Mouse (Mus musculus) kidney, postnatal 14 days (tissue): ENCODE measurements around the gene Asb5.
"Not testable (repeated sequence)": the region's sequence is repeated elsewhere in the genome, so short reads cannot be mapped to it uniquely, and the experiment has no call there.

Experiments
- DNase-seq: peaks from one replicate; pipeline ENCODE4 v3.0.0; 2022; ENCODE audit warnings: mixed read lengths

Asb5 gene

DNA sequence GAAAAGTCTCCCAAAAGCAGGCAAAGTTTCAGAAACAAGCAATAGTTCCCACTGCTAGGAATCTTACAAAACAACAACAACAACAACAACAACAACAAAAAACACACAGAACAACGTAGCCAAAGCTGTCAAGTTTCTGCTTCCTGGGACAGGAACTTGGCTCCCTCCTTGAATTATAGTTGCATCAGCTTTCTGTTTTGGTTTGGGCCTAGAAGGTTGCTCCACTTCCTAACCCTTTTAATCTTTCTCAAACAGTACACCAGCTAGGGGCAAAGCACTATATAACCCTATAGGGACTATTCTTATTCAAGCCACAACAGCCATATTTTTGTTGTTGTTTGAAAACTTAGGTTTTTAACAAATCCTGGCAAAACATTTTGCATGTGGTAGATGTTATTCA, 12.0 kb downstream of the Asb5 start:
- DNase-seq, result no peak

DNA sequence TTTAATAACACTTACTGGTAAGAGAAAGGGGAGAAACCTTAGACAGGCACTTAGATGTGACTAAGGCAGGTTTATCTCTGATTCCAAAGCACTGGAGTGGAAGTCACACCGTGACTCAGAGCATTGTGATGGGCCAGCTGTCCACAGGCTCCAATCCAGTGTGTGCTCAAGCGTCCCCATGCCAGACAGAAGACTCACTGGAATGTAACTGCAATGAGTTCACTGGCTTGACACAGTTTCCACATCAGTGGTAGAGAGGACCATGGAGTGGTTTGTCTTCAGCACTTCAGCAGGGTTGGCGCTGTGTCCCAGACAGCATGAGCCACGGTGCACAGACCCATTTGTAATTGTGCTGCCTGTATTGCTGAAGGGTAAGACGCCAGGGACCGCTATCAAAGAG, 19.0 kb downstream of the Asb5 start:
- no peak for DNase-seq

DNA sequence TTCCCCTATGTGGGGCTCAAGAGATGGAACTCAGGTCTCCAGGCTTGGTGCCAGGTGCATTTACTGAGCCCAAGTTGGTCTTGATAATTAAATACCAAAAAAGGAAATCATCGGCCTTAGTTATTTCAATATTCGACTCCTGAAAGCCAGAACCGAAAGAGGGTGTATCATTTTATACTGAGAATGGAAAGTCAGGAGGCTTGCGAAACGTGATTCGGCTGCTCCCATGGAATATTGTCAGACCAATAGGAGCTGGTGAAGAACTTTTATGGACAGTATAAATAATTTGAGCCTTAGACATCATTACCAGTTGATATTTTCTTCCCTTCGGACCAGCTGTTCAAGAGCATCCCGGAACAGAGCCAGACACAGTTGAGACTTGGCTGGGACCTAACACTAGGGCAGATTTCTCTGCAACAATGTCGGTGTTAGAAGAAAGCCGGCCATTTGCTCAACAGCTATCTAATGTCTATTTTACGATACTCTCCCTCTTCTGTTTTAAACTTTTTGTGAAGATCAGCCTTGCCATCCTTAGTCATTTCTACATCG, 20.7 kb downstream of the Asb5 start:
- no peak for DNase-seq

DNA sequence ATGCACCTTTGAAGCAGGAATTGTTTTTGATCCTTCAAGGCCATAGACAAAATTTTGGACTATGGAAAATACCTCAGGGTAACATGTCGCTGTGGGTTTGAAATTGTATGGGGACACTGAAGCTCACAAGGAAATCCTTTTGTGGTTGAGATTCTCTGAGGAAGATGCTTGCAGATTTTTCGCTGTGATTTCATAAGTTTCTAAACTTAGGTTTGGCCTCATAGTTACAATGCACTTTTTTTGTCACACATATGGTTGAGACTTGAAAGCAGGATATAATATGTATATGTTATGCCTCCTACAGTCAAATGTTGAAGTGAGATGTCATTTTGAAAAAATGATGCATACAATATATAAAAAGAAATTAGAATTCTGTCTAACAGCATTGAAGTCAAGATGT, 25.5 kb downstream of the Asb5 start:
- DNase-seq, result no peak

DNA sequence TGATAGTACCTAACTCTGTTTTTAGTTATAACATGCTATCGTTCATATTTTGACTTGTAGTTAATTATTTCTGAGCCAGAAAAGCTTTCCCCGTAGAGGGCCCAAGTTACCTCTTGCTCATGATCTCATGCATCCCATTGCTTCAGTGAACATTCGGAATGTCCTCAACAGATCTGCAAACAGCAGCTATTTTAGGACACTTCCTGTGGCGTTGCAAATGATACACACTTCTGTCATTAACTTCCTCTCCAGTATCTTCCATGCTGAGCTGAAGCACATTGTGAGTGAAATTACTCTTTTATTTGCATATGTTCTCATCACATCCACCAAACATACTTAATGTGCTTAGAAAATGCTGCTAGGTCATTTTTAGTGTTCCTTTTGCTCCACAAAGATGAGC, 32.8 kb downstream of the Asb5 start:
- DNase-seq, result no peak

DNA sequence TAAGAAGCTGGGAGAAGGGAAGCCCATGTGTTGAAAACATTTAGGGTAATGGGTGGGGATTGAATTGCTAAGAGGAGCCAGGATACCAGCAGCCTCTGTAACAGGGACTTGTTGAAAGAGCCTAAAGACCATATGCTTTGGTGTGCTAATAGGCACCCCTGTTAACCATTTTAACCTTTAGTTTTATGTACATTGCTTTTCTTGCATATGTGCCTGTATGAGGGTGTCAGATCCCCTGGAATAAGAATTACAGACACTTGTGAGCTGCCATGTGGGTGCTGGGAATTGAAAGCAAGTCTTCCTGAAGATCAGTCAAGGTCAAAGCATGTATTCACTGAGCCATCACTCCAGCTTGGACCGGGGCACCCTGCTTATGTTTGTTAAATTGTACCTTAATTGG, 35.8 kb downstream of the Asb5 start:
- no peak for DNase-seq

DNA sequence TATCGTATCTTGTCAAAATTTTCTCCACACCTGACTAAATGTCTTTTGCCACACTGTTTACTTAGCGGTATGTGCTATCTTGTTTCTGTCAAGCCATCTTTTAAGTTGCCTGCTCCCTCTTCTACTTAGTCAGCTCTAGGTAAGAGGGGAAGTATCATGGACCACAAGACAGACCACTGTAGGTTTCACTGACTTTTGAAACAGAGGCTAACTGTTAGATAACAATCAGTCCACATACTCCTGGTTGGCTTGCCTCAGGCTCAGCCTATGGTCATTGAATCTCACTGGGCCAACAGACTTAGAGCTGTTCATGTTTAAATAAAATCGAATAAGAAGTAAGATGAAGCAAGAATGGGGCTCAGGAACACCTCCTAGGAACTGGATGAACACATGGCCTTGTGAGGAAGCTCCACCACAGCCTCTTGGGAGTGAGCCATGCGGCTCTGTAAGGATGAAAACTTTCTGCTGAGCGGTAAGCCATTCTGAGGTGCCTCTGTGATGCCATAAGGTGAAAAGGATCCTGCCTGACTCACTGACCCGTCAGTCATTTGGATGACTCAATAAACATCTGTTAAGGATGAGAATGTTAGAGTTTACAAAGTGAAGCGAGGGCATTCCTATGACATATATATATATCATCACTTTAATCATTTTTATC, 36.4 kb downstream of the Asb5 start:
- no peak for DNase-seq

DNA sequence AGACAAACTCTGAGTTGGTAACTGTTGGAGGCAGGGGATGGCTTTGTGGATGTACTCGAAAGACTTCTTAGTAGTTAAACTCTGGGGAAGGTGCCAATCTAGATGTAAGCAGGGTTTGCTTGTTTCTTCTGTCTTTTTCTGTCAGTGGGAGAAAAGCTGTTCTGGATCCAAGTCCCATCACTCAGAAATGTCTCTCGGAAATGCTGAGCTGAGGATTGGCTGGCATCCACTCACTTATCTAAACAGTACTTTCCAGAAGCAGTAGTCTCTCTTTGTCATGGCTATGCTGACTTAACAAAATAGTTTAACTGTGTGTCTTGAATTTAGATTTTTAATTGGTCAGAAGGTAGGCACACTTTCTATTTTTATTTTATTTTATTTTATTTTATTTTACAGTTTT, 37.8 kb downstream of the Asb5 start:
- DNase-seq, result no peak

DNA sequence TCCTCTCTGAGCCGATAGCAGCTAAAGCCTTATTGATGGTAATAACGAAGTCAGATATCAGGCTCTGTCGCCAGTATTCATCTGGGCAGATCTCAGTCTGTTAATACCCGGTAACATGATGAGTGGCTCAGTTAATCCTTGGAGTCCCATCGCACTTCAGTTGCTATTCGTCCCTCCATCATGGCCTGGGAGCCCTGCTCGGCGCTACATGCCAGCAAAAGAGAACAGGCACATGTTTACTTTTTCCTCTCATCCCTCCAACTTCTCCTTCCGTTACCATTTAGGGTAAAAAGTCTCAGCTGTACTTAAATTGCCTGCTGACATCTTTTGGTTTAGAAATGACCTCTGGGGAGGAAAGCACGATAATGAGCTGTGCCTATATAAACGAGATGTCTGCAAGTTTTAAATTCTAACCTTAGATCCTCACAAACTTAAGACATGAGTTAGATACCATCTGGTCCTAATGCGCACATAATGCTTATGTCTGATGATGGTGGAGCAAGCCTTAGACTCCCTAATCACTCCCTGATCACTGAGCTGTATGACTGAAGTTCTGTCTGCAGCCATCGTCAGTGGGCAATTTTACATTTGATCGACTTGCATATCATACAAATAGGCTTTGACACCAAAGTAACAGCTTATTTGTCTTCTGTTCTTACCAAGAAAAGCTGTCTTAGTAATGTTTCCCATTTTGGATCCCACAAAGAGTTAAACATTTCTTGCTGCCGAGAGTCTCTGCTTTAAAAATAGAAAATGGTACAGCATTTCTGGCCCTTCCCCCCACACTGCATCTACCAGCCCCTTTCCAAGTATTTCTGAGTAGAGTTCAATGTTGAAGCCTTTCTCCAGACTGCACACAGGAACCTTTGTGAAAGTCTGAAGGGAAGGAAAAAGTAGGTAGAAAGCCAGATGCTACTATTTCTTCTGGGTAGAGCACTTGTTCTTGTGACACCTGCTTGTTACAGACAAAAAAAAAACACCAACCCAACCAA, 41.5 kb downstream of the Asb5 start:
- no peak for DNase-seq

DNA sequence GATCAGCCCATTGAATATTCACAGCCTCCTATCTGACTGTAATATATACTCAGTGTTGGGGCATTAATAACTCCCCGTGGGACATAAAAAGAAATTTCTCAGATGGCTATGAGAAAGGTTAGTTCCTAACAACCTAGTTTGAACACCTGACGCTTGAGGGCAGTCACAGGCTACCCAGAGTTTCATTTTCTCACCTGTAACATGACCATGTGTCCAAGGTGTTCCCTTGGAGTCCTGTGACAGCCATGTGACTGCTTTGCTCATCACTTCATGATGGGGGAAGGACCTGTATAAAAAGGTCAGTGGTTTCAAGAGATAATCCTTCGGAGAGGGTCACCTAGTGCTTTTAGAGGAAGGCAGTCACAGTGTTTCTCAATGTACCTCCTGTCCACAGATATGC, 52.1 kb downstream of the Asb5 start:
- no peak for DNase-seq

DNA sequence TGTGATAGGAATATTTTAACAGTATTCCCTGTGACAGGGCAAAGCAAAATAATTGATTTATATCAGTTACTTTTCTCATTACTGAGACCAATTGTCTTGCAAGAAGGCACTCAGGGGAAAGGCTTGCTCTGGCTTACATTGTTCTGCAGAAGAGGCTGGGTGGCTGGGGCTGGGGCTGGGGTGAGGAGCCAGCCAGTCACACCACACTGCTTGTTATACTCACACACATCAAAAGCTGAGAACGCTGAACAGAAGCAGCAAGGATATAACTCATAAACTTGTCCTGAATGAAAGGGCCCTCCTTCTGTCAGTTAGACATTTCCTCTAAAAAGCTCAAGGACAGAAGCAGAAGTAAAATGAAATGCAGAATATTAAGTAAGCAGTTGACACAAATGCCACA, 53.5 kb downstream of the Asb5 start:
- no peak for DNase-seq

DNA sequence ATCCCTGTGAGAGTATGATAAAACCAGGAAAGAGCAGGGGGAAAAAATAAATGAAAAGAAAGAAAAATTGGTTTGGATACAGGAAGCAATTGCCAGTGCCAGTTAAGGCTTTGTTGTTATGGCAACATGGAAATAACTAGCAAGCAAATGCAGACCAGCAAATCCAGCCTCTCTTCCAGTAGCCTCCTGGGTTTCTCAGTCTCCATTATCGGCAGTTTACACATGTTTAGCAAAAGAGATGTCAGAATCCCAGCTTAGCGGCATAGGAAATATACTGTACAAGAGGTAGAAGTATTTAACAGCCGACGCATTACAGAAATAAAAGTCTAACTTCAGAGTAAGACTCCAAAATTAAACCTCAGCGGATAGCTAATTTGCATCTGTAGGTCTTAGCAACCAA, 65.3 kb downstream of the Asb5 start:
- DNase-seq, result no peak

DNA sequence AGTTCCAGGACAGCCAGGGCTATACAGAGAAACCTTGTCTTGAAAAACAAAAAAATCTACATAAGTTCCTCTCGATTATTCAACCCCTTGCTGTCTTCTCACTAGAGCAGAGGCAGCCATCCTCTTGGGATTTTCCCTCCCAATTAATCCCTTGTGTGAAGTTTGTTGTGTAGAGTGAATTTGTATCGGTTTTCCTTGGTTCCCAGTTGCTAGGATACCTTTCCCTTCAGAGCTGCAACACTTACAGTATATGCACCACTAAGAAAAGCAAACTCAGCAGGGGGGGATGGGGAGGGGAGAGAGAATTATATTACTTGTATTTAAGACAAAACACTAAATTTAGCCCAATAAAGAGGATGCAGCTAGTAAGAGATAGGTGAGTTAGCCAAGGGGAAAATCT, 66.7 kb downstream of the Asb5 start:
- DNase-seq, result no peak

DNA sequence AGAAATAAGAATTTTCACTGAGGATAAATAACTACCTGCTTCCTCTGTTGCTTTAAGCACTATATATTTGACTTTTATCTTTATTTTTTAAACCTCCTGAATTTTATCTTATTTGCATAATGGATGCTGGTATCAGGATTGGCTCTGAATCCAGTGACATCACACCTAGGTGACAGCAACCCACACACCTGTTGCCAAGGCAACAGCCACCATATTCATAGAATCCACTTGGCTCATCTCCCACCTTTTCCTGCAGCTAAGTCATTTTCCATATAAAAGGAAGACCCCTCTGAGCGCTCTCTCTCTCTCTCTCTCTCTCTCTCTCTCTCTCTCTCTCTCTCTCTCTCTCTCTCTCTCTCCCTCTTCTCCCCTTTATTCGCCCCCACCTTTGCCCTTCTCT, 67.6 kb downstream of the Asb5 start:
- DNase-seq, result no peak

DNA sequence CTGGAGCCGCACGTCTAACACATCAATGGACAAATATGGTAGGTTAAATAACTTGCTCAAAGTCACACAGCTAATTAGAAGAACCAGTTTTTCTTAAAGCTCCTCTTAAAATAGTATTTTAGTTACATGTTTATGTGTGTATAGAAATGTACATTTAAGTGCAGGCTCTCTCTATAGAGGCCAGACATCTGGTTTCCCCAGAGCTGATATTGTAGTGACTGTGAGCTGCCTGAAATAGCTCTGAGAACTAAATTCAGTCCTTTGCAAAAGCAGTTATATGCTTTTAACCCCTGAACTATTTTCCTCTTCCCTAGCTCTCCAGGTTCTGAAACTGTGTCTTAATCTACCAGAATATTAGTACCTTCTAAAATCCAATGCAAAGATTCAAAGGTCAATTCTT, 68.0 kb downstream of the Asb5 start:
- no peak for DNase-seq

DNA sequence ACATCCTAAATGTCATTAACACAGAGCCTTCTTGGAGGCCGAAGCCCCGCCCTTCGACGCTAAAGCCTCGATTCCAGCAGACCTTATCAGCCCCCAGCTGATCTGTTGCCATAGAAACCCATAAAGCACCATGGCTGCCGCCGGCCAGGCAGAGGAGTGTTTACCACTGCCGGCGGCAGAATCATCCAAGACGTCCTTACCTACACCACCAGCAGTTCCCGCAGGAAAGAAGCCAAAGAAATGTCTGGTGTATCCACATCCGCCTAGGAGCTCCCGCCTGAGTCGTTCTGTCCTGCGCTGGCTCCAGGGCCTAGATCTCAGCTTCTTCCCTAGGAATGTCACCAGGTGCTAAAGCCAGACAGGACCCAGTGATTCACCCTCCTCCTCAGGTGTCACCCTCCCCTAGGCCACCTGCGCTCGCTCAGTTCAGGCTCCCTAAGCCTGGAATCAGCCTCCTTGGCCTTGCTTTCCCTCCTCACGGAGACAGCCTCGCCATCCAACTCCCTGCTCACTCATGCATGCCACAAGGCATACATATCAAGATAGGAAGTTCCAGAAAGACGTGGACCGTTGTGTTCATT, 71.4 kb downstream of the Asb5 start, which contains the start of gene Spata4:
TSS of gene Spata4 (plus strand) at position 111 of the 581 bp plus-strand sequence.
- peak; percentile 9 for DNase-seq

DNA sequence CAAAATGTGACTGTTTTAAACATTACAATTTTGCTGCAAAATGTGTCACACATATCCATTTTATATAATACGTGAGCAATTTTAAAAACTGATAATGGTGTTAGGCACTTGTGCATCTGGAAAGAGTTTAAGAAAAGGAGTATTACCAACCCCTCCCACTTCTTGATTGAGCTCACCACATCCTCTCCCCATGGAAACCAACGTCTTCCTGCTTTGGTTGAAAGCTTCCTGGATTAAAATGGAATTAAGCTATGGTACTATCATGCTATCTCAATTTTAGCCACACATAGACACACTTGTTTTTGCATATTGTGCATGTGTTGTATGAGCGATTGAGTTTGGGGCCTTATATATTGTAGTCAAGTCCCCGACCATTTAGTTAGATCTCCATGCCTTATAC, 74.1 kb downstream of the Asb5 start:
- no peak for DNase-seq

DNA sequence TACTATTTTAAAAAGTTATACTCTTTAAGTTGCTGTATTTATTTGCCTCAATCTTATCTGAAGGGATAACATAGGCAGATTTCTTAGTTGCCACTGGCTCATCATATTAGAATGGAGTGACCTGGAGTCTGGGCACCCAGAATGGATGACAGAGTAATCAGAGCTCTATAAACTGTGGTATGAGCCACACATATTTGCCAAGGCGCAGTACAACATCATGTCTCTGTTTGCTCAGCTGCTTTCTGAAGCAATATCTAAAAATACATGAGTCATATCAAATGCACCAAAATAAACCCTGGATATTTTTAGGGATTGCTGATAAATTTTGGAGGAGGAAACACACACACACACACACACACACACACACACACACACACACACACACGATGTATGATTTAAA, 80.0 kb downstream of the Asb5 start:
- no peak for DNase-seq

DNA sequence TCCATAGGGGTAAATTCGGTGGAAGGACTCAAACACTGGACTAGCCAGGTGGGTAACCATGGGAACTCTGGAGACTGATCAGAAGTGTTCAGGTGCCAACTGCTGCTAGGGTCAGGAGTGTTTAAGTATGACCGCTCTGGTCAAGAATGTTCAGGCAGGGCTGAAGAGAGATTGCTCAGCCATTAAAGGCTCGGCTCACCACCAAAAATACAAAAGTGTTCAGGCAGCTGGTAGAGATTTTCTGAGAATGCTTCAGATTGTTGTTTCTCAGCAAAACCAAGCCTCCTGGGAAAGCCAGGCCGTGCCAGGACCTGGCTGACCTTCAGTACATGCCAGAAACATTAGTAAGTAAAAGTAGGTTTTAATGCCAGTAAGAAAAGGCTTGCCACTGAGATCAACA, 80.9 kb downstream of the Asb5 start:
- DNase-seq, result peak; percentile 17

DNA sequence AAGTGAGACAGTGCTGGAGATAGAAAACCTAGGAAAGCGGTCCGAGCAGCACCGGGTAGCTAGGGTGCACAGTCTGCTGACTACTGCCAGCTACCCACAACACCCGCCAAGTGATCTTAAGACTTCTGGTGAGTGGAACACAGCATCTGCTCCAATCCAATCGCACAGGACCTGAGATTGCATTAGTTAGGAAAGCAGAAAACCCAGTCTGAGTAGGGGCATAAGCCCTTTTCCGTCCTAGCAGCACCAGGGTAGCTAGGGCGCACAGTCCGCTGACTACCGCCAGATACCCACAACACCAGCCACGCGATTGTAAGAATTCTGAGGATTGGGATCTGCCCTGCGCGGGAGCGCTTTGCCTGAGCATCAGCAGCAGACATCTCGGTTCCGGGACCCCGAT, 87.3 kb downstream of the Asb5 start:
- DNase-seq, result not testable (repeated sequence)
